Mouse (Mus musculus) induced T-regulatory cell, adult 2 months (primary cell): ENCODE data around the gene Zfp213.
A peak's percentile ranks its signal among the peaks of the same experiment; 100 is the strongest.
"Not testable (repeated sequence)": the region's sequence is repeated elsewhere in the genome, so short reads cannot be mapped to it uniquely, and the experiment has no call there.

ENCODE experiments used
- DNase-seq: peaks from one replicate; pipeline ENCODE4 v3.0.0-alpha.2; 2012; ENCODE audit warnings: low read depth

The Zfp213 gene

GRCm38 (mm10) chr17:23563595-23564367 is at the start of gene Zfp213:
TSS of gene Zfp213 (minus strand) at chr17:23564238.
- DNase-seq, result peak; percentile 98

GRCm38 (mm10) chr17:23610361-23610800 is 46.3 kb upstream of the Zfp213 start:
- peak; percentile 94 for DNase-seq

- no peak for DNase-seq
Observed at GRCm38 (mm10) chr17:23609612-23610011, 45.6 kb upstream of the Zfp213 start.

GRCm38 (mm10) chr17:23605220-23605619 is 41.2 kb upstream of the Zfp213 start:
- DNase-seq, result no peak

GRCm38 (mm10) chr17:23604394-23604793 is 40.4 kb upstream of the Zfp213 start:
- DNase-seq, result no peak

- DNase-seq, result peak; percentile 78
Observed at GRCm38 (mm10) chr17:23603542-23603941, 39.5 kb upstream of the Zfp213 start.

- no peak for DNase-seq
Observed at GRCm38 (mm10) chr17:23603077-23603476, 39.0 kb upstream of the Zfp213 start.

GRCm38 (mm10) chr17:23601836-23602585 is 38.0 kb upstream of the Zfp213 start:
- no peak for DNase-seq

GRCm38 (mm10) chr17:23600641-23601622 is 36.9 kb upstream of the Zfp213 start, which contains the start of gene Zscan10:
TSS of gene Zscan10 (plus strand) at chr17:23600856.
- no peak for DNase-seq

- DNase-seq, result peak; percentile 34
Observed at GRCm38 (mm10) chr17:23599605-23600063, 35.6 kb upstream of the Zfp213 start.

- peak; percentile 95 for DNase-seq
Observed at GRCm38 (mm10) chr17:23598582-23599552, 34.8 kb upstream of the Zfp213 start, which contains the start of gene Zfp13. TSS of gene Zfp13 (minus strand) at chr17:23599487.

- DNase-seq, result not testable (repeated sequence)
Observed at GRCm38 (mm10) chr17:23595139-23595538, 31.1 kb upstream of the Zfp213 start.

GRCm38 (mm10) chr17:23592926-23593300 is 28.9 kb upstream of the Zfp213 start:
- DNase-seq, result no peak

- DNase-seq, result peak; percentile 93
Observed at GRCm38 (mm10) chr17:23592208-23592925, 28.3 kb upstream of the Zfp213 start.

GRCm38 (mm10) chr17:23587253-23587652 is 23.2 kb upstream of the Zfp213 start:
- no peak for DNase-seq

- no peak for DNase-seq
Observed at GRCm38 (mm10) chr17:23585721-23586491, 21.9 kb upstream of the Zfp213 start.

- no peak for DNase-seq
Observed at GRCm38 (mm10) chr17:23584786-23585185, 20.7 kb upstream of the Zfp213 start.

GRCm38 (mm10) chr17:23575951-23576552 is 12.0 kb upstream of the Zfp213 start:
- DNase-seq, result no peak

- DNase-seq, result no peak
Observed at GRCm38 (mm10) chr17:23574130-23574529, 10.1 kb upstream of the Zfp213 start.
